Mouse (Mus musculus) heart, embryonic 15.5 days (tissue): ENCODE measurements around the gene Plin5. TPM values are rescaled to one million over a fixed set of nuclear protein-coding genes. Genes with fewer than 3 reads are reported as not detected.

ENCODE experiments used
- ATAC-seq: fragments of 200-750 bp; cut with Nextera tagmentation; replicated peaks from 2 replicates; pipeline ENCODE4 v1.8.0; 2017; ENCODE audit warnings: low read depth, moderate TSS enrichment; ENCODE audit not compliant: insufficient number of reproducible peaks, insufficient read depth, low FRiP score
- H3K27ac ChIP-seq: fragments of 300-500 bp; sonication (generic); 2 replicates; pipeline ENCODE4 v1.5.1; 2015; ENCODE audit warnings: mild to moderate bottlenecking, inconsistent platforms
- H3K27me3 ChIP-seq: fragments of 300-500 bp; sonication (generic); 2 replicates; pipeline ENCODE4 v1.6.1; 2015; ENCODE audit warnings: inconsistent platforms
- H3K36me3 ChIP-seq: fragments of 300-500 bp; sonication (generic); 2 replicates; pipeline ENCODE4 v1.6.1; 2015; ENCODE audit warnings: mild to moderate bottlenecking, inconsistent platforms
- H3K4me1 ChIP-seq: fragments of 300-500 bp; sonication (generic); replicated peaks from 2 replicates; pipeline ENCODE4 v1.6.1; 2015; ENCODE audit warnings: inconsistent platforms
- H3K4me2 ChIP-seq: fragments of 300-500 bp; sonication (generic); 2 replicates; pipeline ENCODE4 v1.6.1; 2015; ENCODE audit warnings: inconsistent platforms, mild to moderate bottlenecking, moderate library complexity
- H3K4me3 ChIP-seq: fragments of 300-500 bp; sonication (generic); 2 replicates; pipeline ENCODE4 v1.5.1; 2015; ENCODE audit warnings: mild to moderate bottlenecking, inconsistent platforms
- H3K9ac ChIP-seq: fragments of 300-500 bp; sonication (generic); 2 replicates; pipeline ENCODE4 v1.6.1; 2015; ENCODE audit warnings: mild to moderate bottlenecking, inconsistent platforms
- H3K9me3 ChIP-seq: fragments of 300-500 bp; sonication (generic); replicated peaks from 2 replicates; pipeline ENCODE4 v1.6.1; 2016; ENCODE audit warnings: inconsistent platforms
- WGBS: fragments of 180-500 bp; shearing (Covaris S2); methylation state at CpG from one replicate; pipeline ENCODE4 v1.1.7; 2015; ENCODE audit warnings: mixed read lengths; 5-methylcytosine and 5-hydroxymethylcytosine counted together
- polyA plus RNA-seq: library from polyadenylated mRNA; unstranded; fragments of >200 nt; fragmentation: Nextera tagmentation; extraction: Ambion mirVana; gene quantifications from 2 replicates; pipeline ENCODE4 v1.2.1, GENCODE M21; 2015

Gene Plin5
- polyA plus RNA-seq, 1 experiment from 2014 or later: 1.0 TPM

DNA sequence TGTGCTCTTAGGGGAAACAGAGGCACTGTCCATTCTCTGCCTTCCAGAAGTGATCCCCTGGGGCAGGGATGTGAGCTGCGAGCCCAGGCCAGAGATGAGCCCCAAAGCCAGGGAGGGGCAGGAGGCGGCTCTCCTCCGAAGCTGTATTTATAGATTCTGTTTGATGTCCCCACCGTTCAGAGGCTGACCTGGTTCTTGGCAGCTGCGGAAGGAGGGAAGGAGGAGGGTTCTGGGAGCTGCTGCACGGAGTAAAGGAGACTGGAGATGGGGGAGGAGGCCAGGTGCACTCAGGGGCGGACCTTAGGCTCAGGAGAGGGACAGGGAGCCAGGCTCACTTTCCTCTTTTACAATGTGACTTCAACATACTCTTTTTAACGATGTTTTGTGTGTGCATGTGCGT is 28.7 kb upstream of the Plin5 start:
- Histone ChIP-seq H3K4me2 (no peak overlapping the region), H3K9me3 (no peaks in the 10 kb centered on the region), H3K27me3 (peaks cover 99% of the 10 kb centered on the region), H3K4me3 (no peak overlapping the region), H3K9ac (no peak overlapping the region), H3K27ac (no peak overlapping the region), H3K4me1 (peaks cover 19% of the 10 kb centered on the region), H3K36me3 (no peaks in the 10 kb centered on the region)
- 23% methylated on average over 9 of the region's 9 CpGs for WGBS
- ATAC-seq: no peak

DNA sequence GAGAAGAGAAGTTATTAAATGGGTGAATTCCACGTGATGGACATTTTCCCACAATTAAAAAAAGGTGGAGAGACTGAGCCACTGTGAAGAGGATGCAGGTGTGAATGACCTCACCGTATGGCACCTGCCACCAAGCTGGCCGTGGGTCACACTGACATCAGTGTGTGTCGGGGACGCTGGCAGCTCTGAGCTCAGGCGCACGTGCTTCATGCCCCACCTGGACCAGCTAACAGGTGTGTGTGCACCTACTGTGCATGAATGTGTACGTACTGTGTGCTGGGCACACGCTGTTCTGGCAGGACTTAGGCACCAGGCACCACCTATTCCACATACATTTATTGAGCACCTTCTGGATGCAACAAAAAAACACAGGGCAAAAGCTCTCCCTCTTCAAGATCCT is 27.1 kb upstream of the Plin5 start:
- Histone ChIP-seq H3K36me3 (no peaks in the 10 kb centered on the region), H3K4me2 (no peak overlapping the region), H3K9me3 (no peaks in the 10 kb centered on the region), H3K27ac (no peak overlapping the region), H3K27me3 (peaks cover 99% of the 10 kb centered on the region), H3K9ac (no peak overlapping the region), H3K4me3 (no peak overlapping the region), H3K4me1 (peaks cover 25% of the 10 kb centered on the region)
- WGBS: 69% methylated on average over 9 of the region's 9 CpGs
- no peak for ATAC-seq

DNA sequence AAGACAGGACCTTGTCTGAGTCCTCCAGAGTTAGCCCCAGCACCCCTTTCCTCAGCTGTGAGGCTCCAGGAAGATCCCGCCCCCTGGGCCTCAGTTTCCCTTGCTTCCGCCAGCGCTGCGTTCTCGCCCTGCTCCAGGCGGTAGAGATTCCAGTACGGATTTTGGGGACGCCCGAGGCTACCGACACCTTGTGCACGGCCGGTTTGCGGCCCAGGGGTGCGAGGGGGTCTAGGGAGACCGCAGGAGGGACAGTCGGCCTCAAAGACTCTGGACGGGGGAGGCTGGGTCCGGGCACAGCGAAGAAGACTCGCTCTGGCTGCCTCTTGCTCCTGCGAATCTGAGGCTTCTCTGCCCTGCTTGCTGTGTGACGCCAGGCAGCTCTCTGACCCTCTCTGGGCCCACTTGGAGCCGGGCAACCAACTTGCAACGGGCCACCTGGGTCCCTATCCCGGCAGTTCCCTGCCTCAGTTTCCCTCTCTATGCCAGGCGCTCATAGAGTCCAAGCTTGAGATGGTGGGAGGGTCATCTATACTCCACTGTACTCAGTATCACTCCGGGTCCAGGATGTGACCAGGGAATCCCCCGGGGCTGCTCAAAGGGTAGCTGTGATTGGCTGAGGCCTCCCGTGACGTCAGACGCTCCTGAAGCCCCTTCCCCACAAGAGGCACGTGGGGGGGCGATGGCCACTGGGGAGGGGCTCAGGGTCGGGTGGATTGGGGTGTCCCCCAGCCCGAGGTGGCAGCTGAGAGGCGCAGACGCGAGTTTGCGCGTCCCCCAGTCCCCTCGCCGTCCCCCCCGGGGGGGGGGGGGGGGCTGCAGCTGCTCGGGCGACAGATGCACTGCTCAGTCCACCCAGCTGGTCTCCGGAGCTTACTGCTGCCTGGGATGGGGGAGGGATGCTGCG is 24.6 kb upstream of the Plin5 start:
- peaks cover 93% of the 10 kb centered on the region for H3K27me3 ChIP-seq
- H3K27ac ChIP-seq: no peak overlapping the region
- H3K4me3 ChIP-seq: peak overlapping the region; percentile 44
- H3K9ac ChIP-seq: peak overlapping the region; percentile 31; the same call in 1 of the 2 replicates
- no peak for ATAC-seq
- H3K9me3 ChIP-seq: no peaks in the 10 kb centered on the region
- WGBS: 1% methylated on average over 45 of the region's 47 CpGs
- H3K4me1 ChIP-seq: peaks cover 29% of the 10 kb centered on the region
- no peaks in the 10 kb centered on the region for H3K36me3 ChIP-seq
- peak overlapping the region; percentile 65 for H3K4me2 ChIP-seq

DNA sequence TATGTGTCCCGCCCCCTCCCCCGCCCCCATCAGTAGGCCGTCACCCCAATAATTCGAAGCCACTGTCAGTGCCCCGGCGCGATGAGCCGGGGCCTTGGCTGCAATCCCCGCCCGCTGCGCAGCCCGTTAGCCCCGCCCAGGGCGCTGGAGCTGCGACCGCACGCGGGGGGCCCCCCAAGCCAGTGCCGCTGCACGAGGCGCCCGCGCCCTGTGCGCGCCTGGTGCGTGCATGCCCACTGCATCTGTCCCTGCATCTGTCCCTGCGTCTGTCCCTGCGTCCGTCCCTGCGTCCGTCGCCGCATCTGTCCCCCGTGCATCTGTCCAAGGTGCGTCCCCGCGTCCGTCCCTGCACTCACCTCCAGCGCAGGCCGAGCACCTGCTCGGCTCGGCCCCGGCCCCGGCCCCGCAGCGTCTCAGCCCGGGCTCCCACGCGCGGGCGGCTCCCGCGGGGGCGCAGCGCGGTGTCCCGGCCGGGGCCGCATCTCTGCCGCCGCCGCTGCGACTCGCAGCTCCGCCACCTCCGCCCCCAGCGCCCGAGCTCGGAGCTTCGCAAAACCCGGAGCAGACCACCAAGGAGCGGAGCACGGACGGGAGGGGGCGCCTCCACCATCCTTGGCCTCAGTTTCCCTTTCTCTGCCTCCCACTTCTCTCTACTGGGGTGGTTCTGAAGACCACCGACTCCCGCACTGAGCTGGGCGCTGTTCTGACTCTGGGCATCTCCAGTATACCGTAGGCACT is 22.6 kb upstream of the Plin5 start, which contains the start of gene Sema6b:
Gene Sema6b, minus strand, starts transcription at position 486 of the 738 bp plus-strand sequence.
- peak within 1 kb of the TSS; percentile 73 for H3K4me3 ChIP-seq
- H3K27me3 ChIP-seq: peaks cover 81% of the 10 kb centered on the region
- ATAC-seq: no peak

DNA sequence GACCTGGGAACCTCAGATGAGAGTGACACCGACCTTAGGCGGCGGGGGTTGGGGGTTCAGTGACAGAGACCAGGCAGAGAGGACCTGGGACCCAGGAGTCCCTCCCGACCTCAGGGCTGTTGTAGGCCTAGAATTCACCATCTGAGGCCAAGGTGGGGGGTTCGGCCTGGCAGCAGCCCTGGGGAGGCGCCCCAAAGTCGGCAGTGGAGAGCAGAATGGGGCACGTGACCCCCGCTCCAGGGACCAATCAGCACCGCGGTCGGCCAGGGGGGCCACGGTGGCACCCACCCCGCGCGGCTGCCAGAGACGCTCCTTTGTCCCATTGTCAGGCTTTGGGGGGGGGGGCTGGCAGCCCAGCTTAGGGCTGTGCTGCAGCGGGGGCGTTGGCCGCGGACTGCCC is 22.0 kb upstream of the Plin5 start:
- Histone ChIP-seq H3K9ac (no peak overlapping the region), H3K4me2 (peak overlapping the region; percentile 99), H3K4me3 (peak overlapping the region; percentile 73), H3K4me1 (peaks cover 35% of the 10 kb centered on the region), H3K36me3 (no peaks in the 10 kb centered on the region), H3K27me3 (peaks cover 79% of the 10 kb centered on the region), H3K27ac (no peak overlapping the region), H3K9me3 (no peaks in the 10 kb centered on the region)
- no peak for ATAC-seq
- WGBS: 11% methylated on average over 21 of the region's 21 CpGs

More for the DNA sequence above, 22.6 kb upstream of the Plin5 start, which contains the start of gene Sema6b:
- Histone ChIP-seq H3K9ac (peak within 1 kb of the TSS; percentile 56), H3K27ac (no peak within 1 kb of the TSS), H3K4me2 (peak within 1 kb of the TSS; percentile 99), H3K9me3 (no peaks in the 10 kb centered on the region), H3K36me3 (no peaks in the 10 kb centered on the region), H3K4me1 (peaks cover 29% of the 10 kb centered on the region)
- 2% methylated on average over 75 of the region's 79 CpGs for WGBS

DNA sequence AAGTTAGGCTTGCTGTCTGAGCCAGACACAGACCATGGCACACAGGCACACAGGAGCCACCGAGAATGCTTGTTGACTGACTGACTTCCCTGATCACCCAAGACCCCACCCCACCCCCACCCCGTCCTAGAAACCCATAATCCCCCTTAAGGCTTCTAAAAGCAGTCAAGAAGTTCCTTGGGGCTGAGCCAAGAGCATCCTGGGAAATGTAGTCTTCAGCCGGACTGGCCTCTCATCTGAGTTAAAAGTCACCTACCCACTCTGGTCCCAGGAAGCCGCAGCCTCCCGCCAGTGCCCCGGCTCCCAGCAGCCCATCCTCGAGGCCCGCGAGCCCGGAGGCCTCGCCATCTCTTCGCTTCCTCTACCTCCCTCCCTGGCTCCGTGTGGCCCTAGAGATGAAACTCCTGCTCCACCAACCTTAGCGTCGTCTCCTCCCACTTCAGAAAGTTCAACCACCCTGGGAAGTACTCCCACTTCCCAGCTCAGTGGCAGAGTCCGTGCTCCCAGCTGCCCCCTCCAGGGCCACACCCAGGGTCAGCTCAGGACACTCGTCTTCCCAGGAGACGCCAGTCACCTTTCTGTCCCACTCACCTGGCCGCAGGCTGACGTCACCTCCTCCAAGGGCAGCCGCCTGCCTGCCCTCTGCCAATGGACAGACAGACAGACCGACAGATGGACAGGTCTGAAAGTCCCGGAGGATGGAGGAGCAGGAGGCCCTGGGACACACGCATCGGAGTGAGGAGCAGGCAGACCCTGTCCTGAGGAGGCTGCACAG is 20.6 kb upstream of the Plin5 start:
- Histone ChIP-seq H3K4me3 (no peak overlapping the region), H3K36me3 (no peaks in the 10 kb centered on the region), H3K4me2 (no peak overlapping the region), H3K9me3 (no peaks in the 10 kb centered on the region), H3K9ac (no peak overlapping the region), H3K4me1 (peaks cover 46% of the 10 kb centered on the region), H3K27ac (no peak overlapping the region), H3K27me3 (peaks cover 65% of the 10 kb centered on the region)
- no peak for ATAC-seq
- WGBS: 24% methylated on average over 25 of the region's 25 CpGs

DNA sequence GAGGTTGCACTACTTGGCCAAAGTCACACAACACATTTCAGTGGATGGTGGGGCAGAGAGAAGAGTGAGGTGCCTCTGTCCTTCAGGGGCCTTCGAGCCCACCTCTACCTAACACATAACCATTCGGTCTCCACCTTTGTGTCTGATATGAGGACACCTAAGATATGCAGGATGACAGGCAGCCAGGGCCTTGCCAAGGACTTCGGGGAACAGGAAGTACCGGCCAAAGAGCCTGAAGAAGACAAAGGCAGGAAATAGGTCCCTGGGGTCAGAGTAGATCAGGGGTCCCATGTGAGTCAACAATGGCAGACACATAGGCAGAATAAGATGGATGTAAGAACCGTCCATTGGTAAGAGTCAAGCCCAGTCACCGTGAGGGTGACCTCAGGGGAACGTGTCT is 19.2 kb upstream of the Plin5 start:
- H3K4me3 ChIP-seq: no peak overlapping the region
- WGBS: 76% methylated on average over 7 of the region's 7 CpGs
- peaks cover 51% of the 10 kb centered on the region for H3K27me3 ChIP-seq
- no peaks in the 10 kb centered on the region for H3K9me3 ChIP-seq
- no peak overlapping the region for H3K4me2 ChIP-seq
- H3K36me3 ChIP-seq: no peaks in the 10 kb centered on the region
- H3K4me1 ChIP-seq: peaks cover 39% of the 10 kb centered on the region
- H3K9ac ChIP-seq: no peak overlapping the region
- ATAC-seq: no peak
- no peak overlapping the region for H3K27ac ChIP-seq

DNA sequence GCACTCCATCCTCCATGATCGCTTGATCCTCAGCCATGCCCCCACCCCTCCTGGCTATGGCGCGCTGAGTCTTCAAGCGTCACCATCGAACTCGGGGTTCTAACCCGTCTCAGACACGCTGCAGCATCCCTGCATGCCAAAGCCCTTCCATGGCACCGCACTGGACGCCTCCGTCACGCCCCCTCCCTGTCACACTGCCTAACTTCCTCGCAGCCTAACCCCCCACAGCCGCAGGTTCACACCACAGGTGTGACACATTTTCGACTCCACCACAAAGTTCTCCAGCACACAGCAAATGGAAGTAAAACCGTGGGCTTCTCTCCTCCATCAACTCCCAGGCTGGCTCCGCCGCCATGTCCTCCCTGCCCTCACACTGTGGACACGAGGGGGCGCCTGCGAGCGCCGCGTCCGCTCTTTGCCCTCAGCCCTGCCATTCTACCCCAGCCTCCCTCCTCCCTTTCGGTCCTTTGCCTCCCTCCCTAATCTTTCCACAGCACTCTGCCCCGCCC is 17.1 kb upstream of the Plin5 start:
- ATAC-seq: no peak
- H3K27me3 ChIP-seq: peaks cover 33% of the 10 kb centered on the region
- WGBS: 2% methylated on average over 27 of the region's 27 CpGs

DNA sequence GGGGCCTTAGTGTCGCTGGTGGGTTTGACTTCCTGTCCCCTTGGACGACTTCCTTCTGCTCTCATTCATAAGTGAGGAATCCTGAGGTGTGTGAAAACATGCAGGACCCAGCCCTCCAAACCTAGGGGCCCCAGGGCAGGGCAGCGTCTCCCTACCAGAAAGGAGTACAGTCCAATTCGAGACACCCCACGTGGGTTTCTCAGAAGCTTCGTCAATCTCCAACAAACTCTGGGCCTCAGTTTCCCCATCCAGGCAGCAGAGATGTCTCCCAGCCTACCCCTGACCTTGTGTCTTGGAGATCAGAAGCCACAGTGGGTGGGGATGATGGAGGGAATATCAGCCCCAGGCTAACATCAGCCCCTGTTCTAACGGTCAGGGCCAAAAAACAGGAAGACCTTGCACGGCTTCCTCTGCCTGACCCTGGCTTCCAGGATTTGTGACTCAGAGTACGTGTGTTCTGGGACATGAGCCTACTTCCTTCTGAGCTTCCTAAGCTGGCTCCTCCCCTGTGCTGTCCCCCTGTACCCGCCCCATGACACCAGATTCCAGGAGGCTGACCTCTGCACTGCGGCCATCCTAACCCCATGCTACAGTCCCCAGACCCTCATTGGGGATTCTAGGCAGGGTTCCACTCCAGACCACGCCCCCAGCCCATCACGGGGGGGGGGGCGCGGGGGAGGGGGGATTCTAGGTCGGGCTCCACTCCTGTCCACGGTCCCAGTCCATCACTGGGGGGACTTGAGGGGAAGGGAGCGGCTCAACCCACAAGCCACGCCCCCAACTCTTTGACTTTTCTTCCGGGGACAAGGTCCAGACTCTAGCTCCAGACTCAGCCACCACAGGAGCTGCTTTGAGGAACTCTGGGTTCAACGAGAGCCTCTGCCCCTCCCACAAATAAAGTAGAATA is 16.3 kb upstream of the Plin5 start:
- Histone ChIP-seq H3K9ac (peak overlapping the region; percentile 31; the same call in 1 of the 2 replicates), H3K9me3 (no peaks in the 10 kb centered on the region), H3K27me3 (peaks cover 24% of the 10 kb centered on the region), H3K27ac (peak overlapping the region; percentile 77), H3K4me3 (peak overlapping the region; percentile 43), H3K36me3 (no peaks in the 10 kb centered on the region), H3K4me1 (peaks cover 27% of the 10 kb centered on the region), H3K4me2 (peak overlapping the region; percentile 73)
- WGBS: 15% methylated on average over 21 of the region's 21 CpGs
- ATAC-seq: peak; percentile 84

More for the DNA sequence above, 17.1 kb upstream of the Plin5 start:
- no peaks in the 10 kb centered on the region for H3K9me3 ChIP-seq
- H3K4me3 ChIP-seq: peak overlapping the region; percentile 43
- H3K9ac ChIP-seq: peak overlapping the region; percentile 31; the same call in 1 of the 2 replicates
- peaks cover 31% of the 10 kb centered on the region for H3K4me1 ChIP-seq
- H3K4me2 ChIP-seq: peak overlapping the region; percentile 73
- H3K36me3 ChIP-seq: no peaks in the 10 kb centered on the region
- H3K27ac ChIP-seq: peak overlapping the region; percentile 77

DNA sequence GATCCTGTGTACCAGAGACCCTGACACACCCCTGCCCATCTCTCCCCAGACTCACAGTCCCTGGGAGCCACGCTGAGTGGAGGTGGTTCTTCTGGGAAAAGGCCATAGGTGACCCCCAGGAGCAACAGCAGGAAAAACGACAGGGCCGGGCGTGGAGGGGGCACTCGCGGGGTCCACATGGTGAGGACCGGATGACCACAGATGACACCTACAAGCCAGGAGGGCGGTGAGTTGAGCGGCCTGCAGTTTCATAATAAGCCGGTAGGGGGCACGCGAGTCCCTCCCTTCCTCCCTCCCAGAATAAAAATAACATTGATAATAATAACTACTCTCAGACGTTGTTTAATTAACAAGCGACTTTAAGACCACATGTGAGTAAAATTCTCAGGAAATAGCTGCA is 15.3 kb upstream of the Plin5 start:
- no peaks in the 10 kb centered on the region for H3K36me3 ChIP-seq
- WGBS: 3% methylated on average over 14 of the region's 14 CpGs
- no peaks in the 10 kb centered on the region for H3K9me3 ChIP-seq
- H3K4me1 ChIP-seq: peaks cover 20% of the 10 kb centered on the region
- H3K4me3 ChIP-seq: peak overlapping the region; percentile 16
- no peak overlapping the region for H3K9ac ChIP-seq
- H3K27ac ChIP-seq: no peak overlapping the region
- H3K4me2 ChIP-seq: peak overlapping the region; percentile 73; the same call in 1 of the 2 replicates
- H3K27me3 ChIP-seq: peaks cover 16% of the 10 kb centered on the region
- no peak for ATAC-seq
